Mouse (Mus musculus) G1E (cell line): ENCODE data around the gene Lpo.

ENCODE experiments used
- CTCF ChIP-seq: IDR thresholded peaks from 2 replicates; pipeline ENCODE4 v1.5.1; 2012; ENCODE audit warnings: low read depth, low read length, inconsistent platforms, mixed read lengths
- GATA1 ChIP-seq: IDR thresholded peaks from 2 replicates; pipeline ENCODE4 v1.6.1; 2012; ENCODE audit warnings: borderline replicate concordance, low read length, inconsistent platforms, mixed read lengths
- GATA2 ChIP-seq: IDR thresholded peaks from 2 replicates; pipeline ENCODE4 v1.6.1; 2012; ENCODE audit warnings: low read depth, low read length, inconsistent platforms, borderline replicate concordance
- TAL1 ChIP-seq: conservative IDR thresholded peaks from 2 replicates; pipeline ENCODE4 v1.6.1; 2012; ENCODE audit warnings: low read depth, low read length, inconsistent platforms, mixed read lengths

GRCm38 (mm10) chr11:87793460-87793859, 34.6 kb downstream of the Lpo start, which contains the start of gene Mpo:
- TF ChIP-seq GATA2 (no peak), GATA1 (no peak), TAL1 (no peak), CTCF (no peak)
